Mouse (Mus musculus): ENCODE results near the gene Osbp. TPM values are rescaled to one million over a fixed set of nuclear protein-coding genes. Genes with fewer than 3 reads are reported as not detected.

Gene Osbp
- total and polyA plus RNA-seq, 2 experiments from 2014 or later, result 3.1 to 30.3 TPM

DNA sequence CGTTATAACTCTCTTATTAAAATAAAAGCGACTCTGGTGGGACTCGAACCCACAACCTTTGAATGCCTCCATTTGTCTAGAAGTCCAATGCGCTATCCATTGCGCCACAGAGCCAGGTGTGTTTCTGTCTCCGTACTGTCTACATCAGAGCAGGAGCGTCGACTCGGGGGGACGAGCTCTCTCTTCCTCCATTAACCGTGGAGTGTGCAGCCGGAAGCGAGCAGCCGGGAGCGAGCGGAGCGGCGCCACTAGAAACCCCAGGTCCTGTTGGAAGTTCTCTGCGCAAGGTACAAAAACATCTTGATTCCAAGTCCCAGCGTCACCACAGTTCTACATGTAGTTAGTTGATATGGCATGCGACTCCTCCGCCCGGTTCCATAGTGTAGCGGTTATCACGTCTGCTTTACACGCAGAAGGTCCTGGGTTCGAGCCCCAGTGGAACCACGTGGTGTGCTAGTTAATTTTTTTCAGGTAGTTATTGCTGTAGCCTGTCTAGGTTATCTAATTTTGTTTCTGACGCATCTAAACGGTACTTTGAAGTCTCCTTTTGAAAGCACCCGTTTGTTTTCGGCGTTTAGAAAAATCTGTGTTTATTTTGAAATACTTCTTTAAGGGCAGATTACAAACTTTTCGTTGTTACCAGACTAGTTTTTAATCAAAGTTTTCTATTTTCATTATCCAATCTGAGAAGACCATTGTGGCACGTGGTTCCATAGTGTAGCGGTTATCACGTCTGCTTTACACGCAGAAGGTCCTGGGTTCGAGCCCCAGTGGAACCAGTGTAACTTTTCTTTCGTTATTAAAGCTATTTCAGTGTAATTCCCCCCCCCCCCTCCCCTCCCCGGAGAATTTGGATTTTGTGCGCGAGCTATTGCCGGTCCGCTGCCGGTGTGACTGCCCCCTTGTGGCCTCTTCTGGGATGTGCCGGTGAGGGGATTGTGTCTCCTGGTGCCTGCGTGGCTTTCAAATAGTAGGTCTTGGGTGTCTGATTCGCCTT, 46.1 kb downstream of the Osbp start:
- peak; percentile 78 for TF ChIP-seq CTCF (IDR thresholded peaks at IDR 0.05; ENCODE audit: low read depth)
- no peaks in the 10 kb centered on the region for H3K9me3 ChIP-seq (ENCODE audit: low read length)
- H3K9ac ChIP-seq, result peak overlapping the region; percentile 33
- ATAC-seq, result peak; percentile 77
- peak overlapping the region; percentile 78 for H3K4me2 ChIP-seq (ENCODE audit: low read depth)
- peak overlapping the region; percentile 64 for H3K4me3 ChIP-seq (ENCODE audit: low read depth, low read length)
- H3K4me1 ChIP-seq (ENCODE audit: insufficient read depth), result peaks cover 10% of the 10 kb centered on the region; the same call in 1 of the 2 replicates
- WGBS, result 1% methylated on average over 49 of the region's 49 CpGs
- H3K27me3 ChIP-seq (ENCODE audit: insufficient read depth, low read length), result no peaks in the 10 kb centered on the region
- no peaks in the 10 kb centered on the region for H3K36me3 ChIP-seq (ENCODE audit: insufficient read depth)
- peak; percentile 95 for DNase-seq
- peak overlapping the region; percentile 96 for H3K27ac ChIP-seq (ENCODE audit: low read depth, low read length)

DNA sequence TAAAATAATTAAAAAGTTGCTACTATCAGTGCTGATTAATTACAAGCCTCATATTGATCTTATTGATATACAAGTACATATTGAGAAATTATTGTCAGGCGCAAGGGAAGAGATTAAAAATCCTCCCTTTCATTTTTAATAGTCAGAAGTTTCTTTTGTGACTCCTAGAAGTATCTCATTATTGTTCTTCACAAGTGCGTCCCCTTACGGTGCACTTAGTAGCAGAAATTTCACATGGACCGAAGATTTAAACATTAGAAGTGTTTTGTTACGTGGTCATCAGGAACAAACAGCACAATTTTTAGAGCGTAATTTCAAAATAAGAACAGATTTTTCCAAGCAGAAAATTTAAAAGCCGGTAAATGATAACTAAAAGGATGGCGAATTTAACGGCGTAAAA, 46.9 kb downstream of the Osbp start:
- H3K4me2 ChIP-seq (ENCODE audit: low read depth), result peak overlapping the region; percentile 78
- H3K4me3 ChIP-seq (ENCODE audit: low read depth, low read length), result peak overlapping the region; percentile 64
- no peaks in the 10 kb centered on the region for H3K36me3 ChIP-seq (ENCODE audit: insufficient read depth)
- 0 out of 2 replicates have a peak, but pooled peaks cover 7% of the 10 kb centered on the region for H3K4me1 ChIP-seq (ENCODE audit: insufficient read depth)
- no peak for TF ChIP-seq CTCF (IDR thresholded peaks at IDR 0.05; ENCODE audit: low read depth)
- H3K9ac ChIP-seq, result no peak overlapping the region
- no peak overlapping the region for H3K27ac ChIP-seq (ENCODE audit: low read depth, low read length)
- DNase-seq (no peak), ATAC-seq (no peak)
- no peaks in the 10 kb centered on the region for H3K9me3 ChIP-seq (ENCODE audit: low read length)
- under 1% methylated on average over 10 of the region's 10 CpGs for whole genome bisulfite sequencing
- no peaks in the 10 kb centered on the region for H3K27me3 ChIP-seq (ENCODE audit: insufficient read depth, low read length)

DNA sequence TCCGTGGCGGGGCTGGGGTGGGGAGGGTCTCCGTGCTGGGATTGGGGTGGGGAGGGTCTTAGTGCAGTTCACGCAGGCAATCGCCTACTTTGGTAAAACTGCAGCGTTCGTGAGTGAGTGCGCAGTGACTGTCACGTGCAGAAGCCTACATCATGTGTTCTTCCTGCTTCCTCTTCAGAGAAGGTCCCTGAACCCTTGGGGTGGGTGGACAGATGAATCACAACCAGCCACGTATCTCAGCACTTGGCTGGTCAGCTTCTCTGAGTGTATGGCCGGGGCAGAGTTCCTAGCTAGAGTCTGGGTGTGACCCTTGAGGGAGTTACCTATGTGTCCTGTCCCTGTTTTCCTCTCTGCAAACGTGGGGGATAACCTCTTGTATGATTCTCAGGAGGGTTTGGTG, 47.5 kb downstream of the Osbp start:
- no peak for ATAC-seq
- Histone ChIP-seq H3K36me3 (ENCODE audit: insufficient read depth) (no peaks in the 10 kb centered on the region), H3K27me3 (ENCODE audit: insufficient read depth, low read length) (no peaks in the 10 kb centered on the region), H3K9me3 (ENCODE audit: low read length) (no peaks in the 10 kb centered on the region), H3K4me3 (ENCODE audit: low read depth, low read length) (peak overlapping the region; percentile 64), H3K9ac (no peak overlapping the region), H3K4me2 (ENCODE audit: low read depth) (peak overlapping the region; percentile 78), H3K4me1 (ENCODE audit: insufficient read depth) (0 out of 2 replicates have a peak, but pooled peaks cover 7% of the 10 kb centered on the region), H3K27ac (ENCODE audit: low read depth, low read length) (no peak overlapping the region)
- WGBS, result 0% methylated on average over 10 of the region's 12 CpGs
- no peak for DNase-seq
- no peak for TF ChIP-seq CTCF (IDR thresholded peaks at IDR 0.05; ENCODE audit: low read depth)

DNA sequence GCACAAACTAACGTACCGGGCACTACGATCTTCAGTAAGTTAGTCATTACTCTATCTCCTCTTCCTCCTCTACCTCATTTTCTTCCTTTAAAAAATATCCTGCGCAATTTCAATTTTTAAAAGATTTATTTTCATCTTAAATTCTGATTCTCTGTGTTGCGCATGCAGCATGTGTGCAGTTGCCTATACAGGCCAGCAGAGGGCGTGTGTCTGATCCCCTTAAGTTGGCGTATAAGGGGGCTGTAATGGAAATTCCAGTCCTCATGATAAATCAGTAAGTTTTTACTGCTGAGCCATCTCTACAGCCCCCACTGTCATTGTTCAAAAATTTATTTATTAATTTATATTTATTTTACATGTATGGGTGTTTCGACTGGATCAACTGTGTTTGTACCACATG, 50.0 kb downstream of the Osbp start:
- Histone ChIP-seq H3K4me2 (ENCODE audit: low read depth) (no peak overlapping the region), H3K27ac (ENCODE audit: low read depth, low read length) (no peak overlapping the region), H3K4me1 (ENCODE audit: insufficient read depth) (0 out of 2 replicates have a peak, but pooled peaks cover 4% of the 10 kb centered on the region), H3K36me3 (ENCODE audit: insufficient read depth) (no peaks in the 10 kb centered on the region), H3K4me3 (ENCODE audit: low read depth, low read length) (no peak overlapping the region), H3K27me3 (ENCODE audit: insufficient read depth, low read length) (no peaks in the 10 kb centered on the region), H3K9ac (no peak overlapping the region), H3K9me3 (ENCODE audit: low read length) (no peaks in the 10 kb centered on the region)
- TF ChIP-seq CTCF (IDR thresholded peaks at IDR 0.05; ENCODE audit: low read depth), result peak; percentile 53
- DNase-seq, result no peak
- WGBS, result 71% methylated on average over 8 of the region's 8 CpGs
- no peak for ATAC-seq

DNA sequence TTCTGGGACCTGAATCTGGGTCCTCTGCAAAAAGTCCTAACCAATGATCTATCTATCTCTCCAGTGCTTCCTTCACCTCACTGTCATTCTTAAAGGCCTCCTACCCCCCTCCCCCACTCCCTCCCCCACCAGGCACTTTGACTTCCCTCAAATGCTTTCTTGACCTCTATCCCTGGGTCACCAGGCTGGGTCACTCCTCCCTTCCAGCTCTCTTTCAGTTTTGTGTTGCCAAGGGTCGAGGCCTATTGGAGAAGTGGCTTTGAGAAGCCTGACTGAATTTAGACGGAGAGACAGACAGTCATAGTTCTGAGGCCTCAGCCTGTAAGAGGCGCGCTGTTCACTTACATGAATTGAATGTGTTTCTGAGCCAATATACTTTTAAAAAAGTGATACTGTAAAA, 50.5 kb downstream of the Osbp start:
- ATAC-seq, result no peak
- Histone ChIP-seq H3K9ac (no peak overlapping the region), H3K36me3 (ENCODE audit: insufficient read depth) (no peaks in the 10 kb centered on the region), H3K4me2 (ENCODE audit: low read depth) (no peak overlapping the region), H3K27ac (ENCODE audit: low read depth, low read length) (no peak overlapping the region), H3K4me3 (ENCODE audit: low read depth, low read length) (no peak overlapping the region), H3K27me3 (ENCODE audit: insufficient read depth, low read length) (no peaks in the 10 kb centered on the region), H3K9me3 (ENCODE audit: low read length) (no peaks in the 10 kb centered on the region), H3K4me1 (ENCODE audit: insufficient read depth) (0 out of 2 replicates have a peak, but pooled peaks cover 4% of the 10 kb centered on the region)
- no peak for TF ChIP-seq CTCF (IDR thresholded peaks at IDR 0.05; ENCODE audit: low read depth)
- DNase-seq, result no peak
- WGBS, result 74% methylated on average over 4 of the region's 4 CpGs

DNA sequence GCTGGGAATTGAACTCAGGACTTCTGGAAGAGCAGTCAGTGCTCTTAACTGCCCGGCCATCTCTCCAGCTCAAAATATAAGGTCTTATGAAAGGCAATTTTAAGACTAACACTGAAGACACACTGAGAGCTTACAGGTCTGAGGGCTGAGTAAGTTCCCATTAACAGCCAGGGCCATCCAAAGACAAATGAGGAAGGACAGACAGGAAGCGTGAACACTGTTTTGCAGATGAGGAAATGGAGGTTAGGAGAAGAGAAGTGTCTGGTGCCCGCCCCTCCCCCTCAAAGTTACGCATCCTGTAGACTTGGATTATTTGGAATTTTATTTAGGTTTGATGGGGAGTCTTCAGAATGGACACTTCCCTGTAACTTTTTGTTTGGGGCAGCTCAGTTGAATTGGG, 58.4 kb downstream of the Osbp start:
- 94% methylated on average over 4 of the region's 4 CpGs for WGBS

DNA sequence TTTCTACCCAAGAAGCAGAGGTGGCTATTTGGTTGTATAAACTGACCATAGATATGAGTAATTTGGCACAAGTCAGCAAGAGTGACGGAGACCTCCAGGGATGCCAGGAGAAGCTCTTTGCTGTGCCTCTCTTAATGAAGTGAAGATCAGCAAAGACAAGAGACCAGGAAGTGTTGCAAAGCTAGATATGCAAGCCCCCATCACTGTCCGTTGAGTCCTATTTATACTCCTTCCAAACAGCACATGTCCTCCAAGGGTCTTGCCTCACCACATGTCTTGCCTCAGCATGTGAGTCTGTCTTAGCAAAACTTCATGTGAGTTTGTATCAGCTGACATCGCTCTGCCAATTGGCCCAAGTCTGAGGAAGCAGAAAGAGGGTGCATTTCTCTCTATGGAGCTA, 59.6 kb downstream of the Osbp start:
- DNase-seq, result no peak
- Histone ChIP-seq H3K27me3 (ENCODE audit: insufficient read depth, low read length) (no peaks in the 10 kb centered on the region), H3K4me3 (ENCODE audit: low read depth, low read length) (no peak overlapping the region), H3K9ac (no peak overlapping the region), H3K36me3 (ENCODE audit: insufficient read depth) (no peaks in the 10 kb centered on the region), H3K4me2 (ENCODE audit: low read depth) (no peak overlapping the region), H3K9me3 (ENCODE audit: low read length) (no peaks in the 10 kb centered on the region), H3K27ac (ENCODE audit: low read depth, low read length) (no peak overlapping the region), H3K4me1 (ENCODE audit: insufficient read depth) (no peaks in the 10 kb centered on the region)
- no peak for ATAC-seq
- no peak for TF ChIP-seq CTCF (IDR thresholded peaks at IDR 0.05; ENCODE audit: low read depth)
- 87% methylated on average over 3 of the region's 3 CpGs for WGBS

More for the DNA sequence above, 58.4 kb downstream of the Osbp start:
- H3K4me3 ChIP-seq (ENCODE audit: low read depth, low read length), result no peak overlapping the region
- ATAC-seq (no peak), DNase-seq (no peak)
- H3K27ac ChIP-seq (ENCODE audit: low read depth, low read length), result no peak overlapping the region
- H3K36me3 ChIP-seq (ENCODE audit: insufficient read depth), result no peaks in the 10 kb centered on the region
- no peaks in the 10 kb centered on the region for H3K4me1 ChIP-seq (ENCODE audit: insufficient read depth)
- no peak overlapping the region for H3K4me2 ChIP-seq (ENCODE audit: low read depth)
- H3K9me3 ChIP-seq (ENCODE audit: low read length), result no peaks in the 10 kb centered on the region
- no peak overlapping the region for H3K9ac ChIP-seq
- no peaks in the 10 kb centered on the region for H3K27me3 ChIP-seq (ENCODE audit: insufficient read depth, low read length)
- no peak for TF ChIP-seq CTCF (IDR thresholded peaks at IDR 0.05; ENCODE audit: low read depth)
